Mouse (Mus musculus): ENCODE measurements at regions not wholly inside any gene's neighbourhood (a gene's known extent, or its start where the extent isn't known, plus 50 kb on each side); places are given as distances from the start of the nearest gene placed in this dataset.
A peak's percentile ranks its signal among the peaks of the same experiment; 100 is the strongest.

GRCm38 (mm10) chr5:24237201-24237600, 72.4 kb downstream of the Nupl2 start:
- DNase-seq (ENCODE audit: inconsistent age in 2 of 2, low spot score in 1 of 2) = no peak

- peak in 1 of 2 experiments; percentile 28 for DNase-seq (ENCODE audit: inconsistent age in 2 of 2, low spot score in 1 of 2)
These were observed 74.2 kb downstream of the Nupl2 start for GRCm38 (mm10) chr5:24239006-24239405.

GRCm38 (mm10) chr5:24244211-24244610, 79.4 kb downstream of the Nupl2 start:
- DNase-seq (ENCODE audit: inconsistent age in 2 of 2, low spot score in 1 of 2) = no peak

GRCm38 (mm10) chr5:24255421-24255820, 90.7 kb downstream of the Nupl2 start:
- DNase-seq (ENCODE audit: inconsistent age in 2 of 2, low spot score in 1 of 2) = no peak

GRCm38 (mm10) chr5:24261098-24261497, 90.3 kb downstream of the Kcnh2 start:
- DNase-seq (ENCODE audit: inconsistent age in 2 of 2, low spot score in 1 of 2) = peak; percentile 73 to 90

- no peak for DNase-seq (ENCODE audit: inconsistent age in 2 of 2, low spot score in 1 of 2)
These were observed 89.3 kb downstream of the Kcnh2 start for GRCm38 (mm10) chr5:24262146-24262545.

GRCm38 (mm10) chr5:24264151-24264550, 87.3 kb downstream of the Kcnh2 start:
- DNase-seq (ENCODE audit: inconsistent age in 2 of 2, low spot score in 1 of 2) = peak in 1 of 2 experiments; percentile 65

- DNase-seq (ENCODE audit: inconsistent age in 2 of 2, low spot score in 1 of 2) = no peak
These were observed 86.0 kb downstream of the Kcnh2 start for GRCm38 (mm10) chr5:24265431-24265830.

GRCm38 (mm10) chr5:24266344-24267295, 84.8 kb downstream of the Kcnh2 start:
- peak; percentile 86 to 95 for DNase-seq (ENCODE audit: inconsistent age in 2 of 2, low spot score in 1 of 2)

All from adrenal gland, adult (tissue).